Mouse (Mus musculus) liver, embryonic 16.5 days (tissue): ENCODE data around the gene Stxbp5. TPM values are rescaled to one million over a fixed set of nuclear protein-coding genes. Genes with fewer than 3 reads are reported as not detected.

Experiments used
- ATAC-seq: fragments of 200-750 bp; cut with Nextera tagmentation; 2 replicates; pipeline ENCODE4 v1.8.0; 2017; ENCODE audit warnings: low read depth, mild to moderate bottlenecking, moderate number of reproducible peaks, moderate library complexity
- H3K27ac ChIP-seq: fragments of 300-500 bp; sonication (generic); 2 replicates; pipeline ENCODE4 v1.5.1; 2014; ENCODE audit warnings: mild to moderate bottlenecking, low read length
- H3K27me3 ChIP-seq: fragments of 300-500 bp; sonication (generic); 2 replicates; pipeline ENCODE4 v1.6.1; 2014; ENCODE audit warnings: low read depth, low read length, mixed read lengths; ENCODE audit not compliant: control insufficient read depth, insufficient read depth
- H3K36me3 ChIP-seq: fragments of 300-500 bp; sonication (generic); 2 replicates; pipeline ENCODE4 v1.6.1; 2014; ENCODE audit warnings: mild to moderate bottlenecking; ENCODE audit not compliant: control insufficient read depth, insufficient read depth
- H3K4me1 ChIP-seq: fragments of 300-500 bp; sonication (generic); 2 replicates; pipeline ENCODE4 v1.6.1; 2014; ENCODE audit warnings: low read depth, low read length, mixed read lengths; ENCODE audit not compliant: control insufficient read depth
- H3K4me2 ChIP-seq: fragments of 300-500 bp; sonication (generic); 2 replicates; pipeline ENCODE4 v1.6.1; 2014; ENCODE audit warnings: low read depth, low read length, mixed read lengths
- H3K4me3 ChIP-seq: fragments of 300-500 bp; sonication (generic); 2 replicates; pipeline ENCODE4 v1.5.1; 2014; ENCODE audit warnings: low read depth, mild to moderate bottlenecking, low read length
- H3K9ac ChIP-seq: fragments of 300-500 bp; sonication (generic); 2 replicates; pipeline ENCODE4 v1.6.1; 2014; ENCODE audit warnings: low read depth, low read length
- H3K9me3 ChIP-seq: fragments of 300-500 bp; sonication (generic); replicated peaks from 2 replicates; pipeline ENCODE4 v1.6.1; 2016; ENCODE audit warnings: low read length; ENCODE audit not compliant: control insufficient read depth
- WGBS: fragments of 180-500 bp; shearing (Covaris S2); extraction: QIAGEN DNeasy Blood & Tissue Kit; methylation state at CpG from one replicate; pipeline ENCODE4 v1.1.7; 2014; ENCODE audit not compliant: insufficient replicate concordance; 5-methylcytosine and 5-hydroxymethylcytosine counted together
- polyA plus RNA-seq: library from polyadenylated mRNA; unstranded; fragments of >200 nt; fragmentation: Nextera tagmentation; extraction: Ambion mirVana; gene quantifications from 2 replicates; pipeline ENCODE4 v1.2.1, GENCODE M21; 2015

The Stxbp5 gene
- 1.4 and 2.2 TPM in 2 replicates for polyA plus RNA-seq

- peak; percentile 70 for ATAC-seq
- Histone ChIP-seq H3K4me3 (peak within 1 kb of the TSS; percentile 86), H3K4me2 (peak within 1 kb of the TSS; percentile 95), H3K4me1 (peaks cover 11% of the 10 kb centered on the region), H3K27me3 (no peaks in the 10 kb centered on the region), H3K27ac (peak within 1 kb of the TSS; percentile 85), H3K9ac (peak within 1 kb of the TSS; percentile 90), H3K9me3 (no peaks in the 10 kb centered on the region), H3K36me3 (no peaks in the 10 kb centered on the region)
- under 1% methylated on average over 52 of the region's 52 CpGs for WGBS
These were observed at the start of gene Stxbp5 for GRCm38 (mm10) chr10:9901071-9901696. Gene Stxbp5, minus strand, starts transcription at chr10:9901079.

GRCm38 (mm10) chr10:9912395-9912794, 11.5 kb upstream of the Stxbp5 start:
- 66% methylated on average over 5 of the region's 5 CpGs for WGBS
- Histone ChIP-seq H3K27ac (no peak overlapping the region), H3K4me1 (no peaks in the 10 kb centered on the region; the same call in 1 of the 2 replicates), H3K36me3 (no peaks in the 10 kb centered on the region), H3K4me2 (no peak overlapping the region), H3K4me3 (no peak overlapping the region), H3K9me3 (no peaks in the 10 kb centered on the region), H3K9ac (no peak overlapping the region), H3K27me3 (no peaks in the 10 kb centered on the region)
- no peak for ATAC-seq

DNA sequence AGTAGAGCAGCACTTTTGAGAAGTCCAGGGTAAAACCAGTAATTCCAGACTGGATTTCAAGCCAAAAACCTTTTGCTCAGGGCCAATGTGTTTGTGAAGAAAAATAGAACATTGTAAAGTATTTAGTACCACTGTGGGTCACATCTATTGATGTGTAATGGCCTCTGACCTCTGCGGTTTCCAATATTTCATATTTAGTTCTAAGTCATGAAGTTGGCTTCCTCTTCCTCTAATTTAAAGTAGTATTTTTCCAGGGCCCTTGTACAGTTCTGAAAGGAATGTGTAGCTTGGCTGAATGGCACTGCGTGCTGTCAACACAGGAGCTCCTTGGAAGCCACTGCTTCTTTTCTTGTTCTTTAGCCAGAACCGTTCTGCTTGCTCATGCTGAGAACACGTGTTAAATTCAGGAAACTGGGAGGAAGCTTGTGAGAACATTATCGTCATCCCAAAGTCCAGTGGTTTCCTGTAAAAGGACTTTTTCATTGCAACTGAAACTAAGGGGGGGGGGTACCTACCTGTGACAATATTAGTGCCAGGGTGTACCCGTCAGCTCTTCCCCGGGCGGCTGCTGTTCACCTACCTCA, 7.1 kb upstream of the Stxbp5 start:
- Histone ChIP-seq H3K27ac (no peak overlapping the region), H3K4me3 (no peak overlapping the region), H3K4me1 (no peaks in the 10 kb centered on the region; the same call in 1 of the 2 replicates), H3K36me3 (no peaks in the 10 kb centered on the region), H3K9me3 (no peaks in the 10 kb centered on the region), H3K4me2 (no peak overlapping the region), H3K27me3 (no peaks in the 10 kb centered on the region), H3K9ac (no peak overlapping the region)
- WGBS, result 21% methylated on average over 8 of the region's 8 CpGs
- no peak for ATAC-seq

- H3K4me1 ChIP-seq, result no peaks in the 10 kb centered on the region; the same call in 1 of the 2 replicates
- H3K27me3 ChIP-seq, result no peaks in the 10 kb centered on the region
- H3K9ac ChIP-seq, result no peak overlapping the region
- no peak overlapping the region for H3K4me3 ChIP-seq
- H3K9me3 ChIP-seq, result no peaks in the 10 kb centered on the region
- H3K36me3 ChIP-seq, result no peaks in the 10 kb centered on the region
- no peak overlapping the region for H3K27ac ChIP-seq
- no peak overlapping the region for H3K4me2 ChIP-seq
- WGBS, result 37% methylated on average over 2 of the region's 2 CpGs
- no peak for ATAC-seq
These were observed 6.6 kb upstream of the Stxbp5 start for GRCm38 (mm10) chr10:9907519-9907918.

- 55% methylated on average over 3 of the region's 3 CpGs for WGBS
- no peaks in the 10 kb centered on the region for H3K27me3 ChIP-seq
- no peak for ATAC-seq
These were observed 5.3 kb upstream of the Stxbp5 start for GRCm38 (mm10) chr10:9906185-9906584.

DNA sequence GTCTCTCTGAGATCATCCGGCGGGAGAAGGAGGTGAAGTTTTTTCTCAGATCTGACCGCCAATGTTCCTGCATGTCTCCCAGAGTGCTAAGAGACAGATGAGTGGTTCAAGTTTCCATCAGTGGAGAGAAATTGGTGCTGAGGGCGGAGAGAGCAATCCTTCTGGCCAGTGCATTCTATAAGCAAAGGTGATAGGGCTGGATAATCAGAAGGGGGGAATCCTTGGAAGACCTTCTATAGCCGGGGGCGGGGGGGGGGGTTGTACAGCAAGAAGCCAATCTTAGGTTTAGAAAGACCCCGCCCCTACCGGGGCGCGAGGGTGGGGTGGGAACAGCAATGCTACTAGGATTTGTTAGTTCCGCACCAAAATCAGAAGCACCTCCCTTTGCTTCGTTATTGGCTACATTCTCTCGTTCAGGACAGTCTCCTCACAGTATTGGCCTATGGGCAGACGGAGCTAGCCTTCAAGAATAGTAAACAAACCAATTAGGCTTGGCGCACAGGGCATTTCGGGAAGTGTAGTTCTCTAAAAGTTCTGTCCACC, 889 bp upstream of the Stxbp5 start:
- H3K4me2 ChIP-seq, result peak overlapping the region; percentile 95
- peaks cover 11% of the 10 kb centered on the region for H3K4me1 ChIP-seq
- peak; percentile 91 for ATAC-seq
- H3K27me3 ChIP-seq, result no peaks in the 10 kb centered on the region
- peak overlapping the region; percentile 90 for H3K9ac ChIP-seq
- no peaks in the 10 kb centered on the region for H3K9me3 ChIP-seq
- 0% methylated on average over 16 of the region's 16 CpGs for WGBS
- peak overlapping the region; percentile 86 for H3K4me3 ChIP-seq
- peak overlapping the region; percentile 85 for H3K27ac ChIP-seq
- no peaks in the 10 kb centered on the region for H3K36me3 ChIP-seq

More at GRCm38 (mm10) chr10:9906185-9906584, 5.3 kb upstream of the Stxbp5 start:
- H3K9me3 ChIP-seq, result no peaks in the 10 kb centered on the region
- no peak overlapping the region for H3K9ac ChIP-seq
- H3K27ac ChIP-seq, result no peak overlapping the region
- no peak overlapping the region for H3K4me3 ChIP-seq
- H3K4me2 ChIP-seq, result no peak overlapping the region
- H3K4me1 ChIP-seq, result no peaks in the 10 kb centered on the region; the same call in 1 of the 2 replicates
- no peaks in the 10 kb centered on the region for H3K36me3 ChIP-seq

GRCm38 (mm10) chr10:9900315-9901070, 386 bp downstream of the Stxbp5 start:
- H3K4me1 ChIP-seq, result peaks cover 11% of the 10 kb centered on the region
- peak; percentile 52 for ATAC-seq
- peak overlapping the region; percentile 95 for H3K4me2 ChIP-seq
- peak overlapping the region; percentile 90 for H3K9ac ChIP-seq
- H3K27me3 ChIP-seq, result no peaks in the 10 kb centered on the region
- peak overlapping the region; percentile 86 for H3K4me3 ChIP-seq
- 0% methylated on average over 70 of the region's 81 CpGs for WGBS
- no peaks in the 10 kb centered on the region for H3K36me3 ChIP-seq
- no peaks in the 10 kb centered on the region for H3K9me3 ChIP-seq
- peak overlapping the region; percentile 85 for H3K27ac ChIP-seq

DNA sequence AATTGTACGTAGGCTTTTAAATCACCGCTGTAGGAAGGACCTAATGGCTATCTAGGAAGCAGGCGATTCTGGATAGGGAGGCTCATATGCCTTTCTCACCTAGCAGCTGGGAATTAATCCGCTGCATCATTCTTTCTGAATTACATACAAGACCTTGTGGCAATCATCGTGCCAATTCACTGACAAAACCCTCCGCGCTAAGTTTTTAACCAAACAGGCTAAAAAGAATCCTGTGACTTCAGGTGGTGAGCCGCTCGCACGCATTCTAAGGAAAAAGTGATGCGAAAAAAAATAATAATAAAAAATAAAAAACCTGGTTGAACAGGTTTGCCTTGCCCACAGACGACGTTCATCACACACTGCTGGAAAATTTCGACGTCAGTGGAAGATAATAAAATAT, 1.1 kb downstream of the Stxbp5 start:
- Histone ChIP-seq H3K36me3 (no peaks in the 10 kb centered on the region), H3K27me3 (no peaks in the 10 kb centered on the region), H3K4me3 (peak overlapping the region; percentile 86), H3K4me2 (peak overlapping the region; percentile 95), H3K4me1 (peaks cover 11% of the 10 kb centered on the region), H3K9me3 (no peaks in the 10 kb centered on the region), H3K27ac (no peak overlapping the region), H3K9ac (peak overlapping the region; percentile 90)
- WGBS, result 1% methylated on average over 15 of the region's 15 CpGs
- ATAC-seq, result no peak
